Mouse (Mus musculus) effector memory CD4-positive, alpha-beta T cell, adult 5 months (primary cell): ENCODE measurements around the gene Drosha. TPM values are rescaled to one million over a fixed set of nuclear protein-coding genes. Genes with fewer than 3 reads are reported as not detected.

Experiments used
- polyA plus RNA-seq: library from polyadenylated mRNA; unstranded; fragments of 100-300 nt; shearing (Covaris generic); gene quantifications from one replicate; pipeline ENCODE4 v1.2.1, GENCODE M21; 2017

Drosha gene
- 18.9 TPM for polyA plus RNA-seq

GRCm38 (mm10) chr15:12824197-12824952 lies at the start of gene Drosha, which contains the start of gene 6030458C11Rik:
TSS of gene Drosha (plus strand) at chr15:12824815.
TSS of gene 6030458C11Rik (minus strand) at chr15:12824649.

Other genes starting within 250 kb of the Drosha start
- 0.41 TPM for gene Pdzd2, start 84.9 kb upstream of the Drosha start, polyA plus RNA-seq
- gene 6030458C11Rik, start 166 bp upstream of the Drosha start, polyA plus RNA-seq: 15.9 TPM